Mouse (Mus musculus) intestine, embryonic 14.5 days (tissue): ENCODE data around the gene Ambra1. TPM values are rescaled to one million over a fixed set of nuclear protein-coding genes. Genes with fewer than 3 reads are reported as not detected.

ENCODE experiments used
- ATAC-seq: fragments of 200-750 bp; cut with Nextera tagmentation; replicated peaks from 2 replicates; pipeline ENCODE4 v1.8.0; 2017; ENCODE audit warnings: low read depth, moderate number of reproducible peaks, moderate TSS enrichment, moderate library complexity; ENCODE audit not compliant: low FRiP score, low TSS enrichment
- DNase-seq: peaks from one replicate; pipeline ENCODE4 v3.0.0-alpha.2; 2018; ENCODE audit warnings: low spot score
- H3K27ac ChIP-seq: fragments of 300-500 bp; sonication (generic); 2 replicates; pipeline ENCODE4 v1.5.1; 2014; ENCODE audit warnings: low read depth, mild to moderate bottlenecking, control low read depth
- H3K27me3 ChIP-seq: fragments of 300-500 bp; sonication (generic); replicated peaks from 2 replicates; pipeline ENCODE4 v1.6.1; 2014; ENCODE audit warnings: low read length, control low read depth; ENCODE audit not compliant: control insufficient read depth, insufficient read depth
- H3K36me3 ChIP-seq: fragments of 300-500 bp; sonication (generic); 2 replicates; pipeline ENCODE4 v1.6.1; 2014; ENCODE audit warnings: low read length, control low read depth; ENCODE audit not compliant: control insufficient read depth, insufficient read depth
- H3K4me1 ChIP-seq: fragments of 300-500 bp; sonication (generic); replicated peaks from 2 replicates; pipeline ENCODE4 v1.6.1; 2014; ENCODE audit warnings: low read length, control low read depth, mixed read lengths; ENCODE audit not compliant: control insufficient read depth, insufficient read depth
- H3K4me2 ChIP-seq: fragments of 300-500 bp; sonication (generic); 2 replicates; pipeline ENCODE4 v1.6.1; 2014; ENCODE audit warnings: low read length
- H3K4me3 ChIP-seq: fragments of 300-500 bp; sonication (generic); 2 replicates; pipeline ENCODE4 v1.5.1; 2014; ENCODE audit warnings: low read depth, low read length, control low read depth, mixed read lengths
- H3K9ac ChIP-seq: fragments of 300-500 bp; sonication (generic); 2 replicates; pipeline ENCODE4 v1.6.1; 2014; ENCODE audit warnings: mild to moderate bottlenecking, low read length
- H3K9me3 ChIP-seq: fragments of 300-500 bp; sonication (generic); 2 replicates; pipeline ENCODE4 v1.6.1; 2016; ENCODE audit warnings: low read length, control low read depth; ENCODE audit not compliant: control insufficient read depth
- WGBS: fragments of 180-500 bp; shearing (Covaris S2); extraction: QIAGEN DNeasy Blood & Tissue Kit; methylation state at CpG from one replicate; pipeline ENCODE4 v1.1.7; 2014; 5-methylcytosine and 5-hydroxymethylcytosine counted together
- polyA plus RNA-seq: library from polyadenylated mRNA; unstranded; fragments of >200 nt; fragmentation: Nextera tagmentation; extraction: Ambion mirVana; gene quantifications from 2 replicates; pipeline ENCODE4 v1.2.1, GENCODE M21; 2014

Gene Ambra1
- polyA plus RNA-seq, 1 experiment from 2014 or later = 15.7 TPM

DNA sequence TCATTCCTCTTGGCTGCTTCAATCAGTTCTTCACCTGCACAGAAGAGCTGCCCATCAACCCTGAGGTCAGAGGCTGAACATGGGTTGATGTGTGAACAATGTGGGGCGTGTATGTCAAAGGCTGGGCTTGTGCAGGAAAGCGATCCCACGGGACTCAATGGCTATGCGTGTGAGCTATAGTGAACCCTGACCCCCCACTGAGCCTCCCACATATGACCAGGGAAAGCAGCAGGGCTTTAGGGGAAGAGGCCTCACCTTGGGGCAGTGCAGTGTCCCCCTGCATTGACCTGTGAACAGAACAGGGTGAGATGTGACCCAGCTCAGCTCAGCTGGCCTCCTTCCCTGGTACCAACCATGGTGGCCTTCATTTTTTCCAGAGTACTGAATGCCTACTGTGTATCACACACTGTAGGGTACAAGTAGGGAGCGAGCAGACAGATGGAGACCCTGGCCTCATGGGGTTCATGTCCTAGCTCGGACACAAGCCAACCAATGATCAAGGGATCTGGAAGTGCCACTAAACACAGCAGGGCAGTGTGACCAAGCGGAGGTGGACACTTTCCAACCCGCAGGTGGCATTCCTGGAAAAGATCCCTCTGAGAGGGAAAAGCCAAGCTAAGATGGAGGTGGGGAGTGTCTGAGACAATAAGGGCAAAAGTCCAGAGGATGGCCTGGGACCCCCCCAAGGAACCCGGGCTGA, 205.0 kb downstream of the Ambra1 start:
- Histone ChIP-seq H3K27ac (no peak overlapping the region), H3K9ac (no peak overlapping the region), H3K4me2 (no peak overlapping the region), H3K9me3 (no peaks in the 10 kb centered on the region), H3K4me1 (peaks cover 17% of the 10 kb centered on the region), H3K4me3 (no peak overlapping the region), H3K36me3 (peaks cover 65% of the 10 kb centered on the region), H3K27me3 (no peaks in the 10 kb centered on the region)
- ATAC-seq = no peak
- 86% methylated on average over 9 of the region's 9 CpGs for WGBS
- DNase-seq = no peak

DNA sequence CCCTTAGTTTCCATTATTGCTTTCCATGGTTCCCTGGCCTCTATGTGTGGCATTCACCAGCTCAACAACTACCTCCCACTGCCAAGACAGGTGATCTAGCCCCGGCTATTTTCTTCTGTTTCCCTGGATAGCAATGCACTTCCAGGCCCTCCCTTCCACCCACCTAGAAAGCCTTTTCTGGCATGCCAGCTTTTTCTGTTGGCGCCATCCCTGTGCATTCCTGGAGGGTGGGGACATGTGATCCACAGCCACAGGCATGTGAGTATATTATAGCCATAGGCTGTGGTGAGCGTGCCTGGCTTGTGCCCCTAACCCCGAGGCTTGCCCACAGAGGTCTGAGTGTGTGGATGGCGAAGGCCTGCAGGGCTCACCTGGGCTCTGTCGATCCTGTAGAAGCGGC, 206.2 kb downstream of the Ambra1 start:
- H3K36me3 ChIP-seq = peaks cover 74% of the 10 kb centered on the region

DNA sequence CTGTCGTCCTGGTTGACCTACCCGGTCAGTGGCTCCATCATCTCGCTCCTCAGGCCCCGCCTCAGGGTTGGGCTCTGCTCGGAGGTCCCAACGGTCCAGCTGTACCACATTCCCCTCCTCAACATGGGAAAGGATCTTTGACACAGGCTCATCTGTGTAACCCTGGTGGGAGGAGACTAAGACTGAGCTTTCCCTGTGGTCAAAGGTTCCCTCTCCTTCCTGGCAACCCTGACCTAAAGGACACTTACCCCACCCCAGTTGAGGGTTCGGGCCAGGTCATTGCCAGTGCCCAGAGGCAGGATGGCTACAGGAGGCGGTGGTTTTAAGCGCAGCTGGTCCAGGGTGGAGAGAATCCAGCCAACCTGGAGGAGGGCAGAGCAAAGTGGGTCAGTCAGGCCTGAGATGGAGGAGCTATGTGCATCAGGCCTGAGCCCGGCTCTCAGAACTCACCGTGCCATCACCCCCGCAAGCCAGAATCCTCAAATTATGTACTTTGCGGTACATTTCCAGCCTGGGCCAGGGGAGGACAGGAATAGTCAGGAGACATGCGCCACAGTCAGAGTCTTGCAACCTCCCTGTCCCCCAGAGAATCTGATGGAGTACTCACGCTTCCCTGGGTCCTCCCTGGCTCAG, 209.5 kb downstream of the Ambra1 start:
- DNase-seq = no peak
- ATAC-seq = no peak
- Histone ChIP-seq H3K9ac (no peak overlapping the region), H3K4me1 (no peaks in the 10 kb centered on the region), H3K27me3 (no peaks in the 10 kb centered on the region), H3K4me2 (no peak overlapping the region), H3K36me3 (peaks cover 70% of the 10 kb centered on the region), H3K4me3 (no peak overlapping the region), H3K27ac (no peak overlapping the region), H3K9me3 (no peaks in the 10 kb centered on the region)
- WGBS = 83% methylated on average over 15 of the region's 15 CpGs

More for the DNA sequence above, 206.2 kb downstream of the Ambra1 start:
- 92% methylated on average over 7 of the region's 7 CpGs for WGBS
- no peak overlapping the region for H3K4me3 ChIP-seq
- no peaks in the 10 kb centered on the region for H3K9me3 ChIP-seq
- ATAC-seq (no peak), DNase-seq (no peak)
- H3K27me3 ChIP-seq = no peaks in the 10 kb centered on the region
- H3K4me1 ChIP-seq = peaks cover 17% of the 10 kb centered on the region
- H3K27ac ChIP-seq = no peak overlapping the region
- H3K9ac ChIP-seq = no peak overlapping the region
- H3K4me2 ChIP-seq = no peak overlapping the region

DNA sequence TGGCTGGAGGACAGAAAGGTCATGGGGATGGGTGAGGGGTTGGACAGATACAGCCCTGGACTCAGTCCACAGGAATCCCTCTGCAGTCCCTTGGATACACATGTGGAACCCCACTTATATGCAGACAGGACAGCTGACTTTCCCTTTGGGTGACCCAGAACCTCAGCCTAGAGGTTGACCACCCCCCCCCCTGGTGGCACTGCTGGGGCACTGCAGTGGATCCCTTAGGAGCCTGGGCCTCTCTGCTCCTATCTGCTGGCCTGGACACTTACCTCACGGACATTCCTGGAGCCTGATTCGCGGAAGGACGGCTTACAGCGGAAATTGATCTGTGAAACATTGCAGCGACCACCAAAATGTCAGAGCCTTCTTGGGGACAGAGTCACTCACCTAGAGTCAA, 212.4 kb downstream of the Ambra1 start:
- 65% methylated on average over 6 of the region's 6 CpGs for WGBS
- peaks cover 10% of the 10 kb centered on the region for H3K4me1 ChIP-seq
- no peaks in the 10 kb centered on the region for H3K27me3 ChIP-seq
- H3K4me2 ChIP-seq = no peak overlapping the region
- H3K27ac ChIP-seq = no peak overlapping the region
- DNase-seq (peak; percentile 52), ATAC-seq (no peak)
- no peak overlapping the region for H3K9ac ChIP-seq
- peaks cover 49% of the 10 kb centered on the region for H3K36me3 ChIP-seq
- H3K4me3 ChIP-seq = no peak overlapping the region
- no peaks in the 10 kb centered on the region for H3K9me3 ChIP-seq

DNA sequence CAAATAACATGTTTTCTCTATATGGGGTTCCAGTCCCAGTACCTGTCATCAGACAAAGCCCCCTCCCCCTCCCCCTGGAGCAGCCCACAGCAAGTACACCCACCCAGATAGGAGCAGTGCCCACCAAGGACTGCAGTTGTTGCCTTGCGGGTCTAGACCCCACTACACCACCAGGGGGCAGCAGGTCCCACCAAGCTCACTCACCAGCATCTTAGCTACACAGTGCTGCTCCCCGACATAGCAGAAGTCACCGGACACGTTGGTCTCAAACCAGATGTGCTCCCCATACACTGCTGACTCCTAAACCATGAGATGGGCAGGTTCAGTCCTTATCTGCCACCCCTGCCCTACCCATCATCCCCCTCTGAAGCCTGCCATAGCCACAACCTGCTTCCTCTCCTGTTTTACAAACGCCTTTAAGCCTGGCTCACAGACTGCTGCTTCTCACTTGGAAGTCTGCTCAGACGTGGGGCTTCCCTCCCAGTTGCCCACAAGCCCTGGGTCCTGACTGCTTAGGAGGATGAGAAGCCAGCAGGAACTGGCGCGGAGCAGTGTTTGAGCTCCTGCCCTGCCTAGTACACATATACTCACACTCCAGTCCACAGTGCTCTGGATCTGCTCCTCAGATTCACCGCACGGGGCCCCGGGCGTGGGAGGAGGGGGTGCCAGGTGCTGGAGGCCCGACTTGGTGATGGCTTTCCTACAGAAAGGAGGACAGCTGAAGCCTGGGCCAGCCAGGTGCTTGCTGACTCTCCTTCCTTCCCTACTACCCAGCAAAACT, 214.4 kb downstream of the Ambra1 start:
- DNase-seq = peak; percentile 93
- no peak overlapping the region for H3K4me3 ChIP-seq
- 0 out of 2 replicates have a peak overlapping the region, but pooled peaks have one; percentile 7 for H3K4me2 ChIP-seq
- H3K27me3 ChIP-seq = no peaks in the 10 kb centered on the region
- H3K9ac ChIP-seq = no peak overlapping the region
- H3K9me3 ChIP-seq = no peaks in the 10 kb centered on the region
- ATAC-seq = peak; percentile 51; the same call in 1 of the 2 replicates
- peaks cover 29% of the 10 kb centered on the region for H3K36me3 ChIP-seq
- 42% methylated on average over 13 of the region's 13 CpGs for WGBS
- H3K27ac ChIP-seq = no peak overlapping the region
- H3K4me1 ChIP-seq = peaks cover 24% of the 10 kb centered on the region

DNA sequence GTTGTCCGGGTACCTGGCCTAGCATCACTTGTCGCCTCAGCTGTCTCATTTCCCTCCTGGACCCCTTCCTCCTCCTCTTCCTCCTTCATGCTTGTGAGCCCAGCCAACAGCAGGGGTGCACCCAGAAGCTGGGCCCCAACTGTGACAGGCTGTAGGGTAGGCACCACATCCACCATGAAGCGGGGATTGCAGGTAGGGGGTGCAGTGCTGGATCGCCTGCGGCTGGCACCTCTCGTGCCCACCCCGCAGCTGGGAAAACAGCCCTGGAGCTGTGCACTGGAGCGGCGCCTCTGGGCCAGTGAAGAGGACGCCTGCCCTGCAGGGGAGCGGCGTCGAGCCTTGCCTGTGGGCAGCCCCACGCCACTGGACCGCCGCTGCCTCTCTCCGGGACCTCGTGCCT, 215.5 kb downstream of the Ambra1 start, which contains the start of gene Gm9821:
Gene Gm9821 (plus strand): TSS at position 221 of the 400 bp plus-strand sequence.
- ATAC-seq = no peak
- Histone ChIP-seq H3K4me3 (no peak within 1 kb of the TSS), H3K9me3 (no peaks in the 10 kb centered on the region), H3K27me3 (no peaks in the 10 kb centered on the region), H3K36me3 (peaks cover 18% of the 10 kb centered on the region), H3K27ac (no peak within 1 kb of the TSS), H3K4me2 (0 out of 2 replicates have a peak within 1 kb of the TSS, but pooled peaks have one; percentile 7), H3K9ac (no peak within 1 kb of the TSS), H3K4me1 (peaks cover 36% of the 10 kb centered on the region)
- WGBS = 90% methylated on average over 18 of the region's 18 CpGs
- DNase-seq = no peak

DNA sequence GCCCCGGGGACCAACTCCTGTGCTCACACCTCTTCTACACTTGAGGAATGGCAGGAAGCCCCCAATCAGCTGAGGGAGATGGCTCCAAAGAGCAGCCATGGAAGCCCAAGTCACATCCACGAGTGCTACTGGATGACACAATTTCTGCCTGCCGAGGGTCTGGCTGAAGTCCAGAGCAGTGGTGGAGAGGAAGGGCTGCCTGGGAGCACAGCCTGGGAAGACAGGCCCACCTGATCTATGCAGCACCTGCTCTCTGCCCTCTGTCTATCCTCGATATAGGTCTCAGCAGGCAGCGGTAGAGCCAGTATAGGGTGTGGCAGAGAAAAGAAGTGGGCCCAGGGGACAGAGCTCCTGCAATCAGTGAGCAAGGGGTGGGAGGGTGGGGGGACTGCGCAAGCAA, 216.9 kb downstream of the Ambra1 start:
- DNase-seq (no peak), ATAC-seq (no peak)
- H3K27ac ChIP-seq = no peak overlapping the region
- peaks cover 40% of the 10 kb centered on the region for H3K4me1 ChIP-seq
- no peaks in the 10 kb centered on the region for H3K9me3 ChIP-seq
- H3K4me3 ChIP-seq = no peak overlapping the region
- WGBS = 46% methylated on average over 6 of the region's 6 CpGs
- H3K27me3 ChIP-seq = no peaks in the 10 kb centered on the region
- no peak overlapping the region for H3K9ac ChIP-seq
- H3K4me2 ChIP-seq = no peak overlapping the region
- H3K36me3 ChIP-seq = peaks cover 13% of the 10 kb centered on the region; the same call in 1 of the 2 replicates

DNA sequence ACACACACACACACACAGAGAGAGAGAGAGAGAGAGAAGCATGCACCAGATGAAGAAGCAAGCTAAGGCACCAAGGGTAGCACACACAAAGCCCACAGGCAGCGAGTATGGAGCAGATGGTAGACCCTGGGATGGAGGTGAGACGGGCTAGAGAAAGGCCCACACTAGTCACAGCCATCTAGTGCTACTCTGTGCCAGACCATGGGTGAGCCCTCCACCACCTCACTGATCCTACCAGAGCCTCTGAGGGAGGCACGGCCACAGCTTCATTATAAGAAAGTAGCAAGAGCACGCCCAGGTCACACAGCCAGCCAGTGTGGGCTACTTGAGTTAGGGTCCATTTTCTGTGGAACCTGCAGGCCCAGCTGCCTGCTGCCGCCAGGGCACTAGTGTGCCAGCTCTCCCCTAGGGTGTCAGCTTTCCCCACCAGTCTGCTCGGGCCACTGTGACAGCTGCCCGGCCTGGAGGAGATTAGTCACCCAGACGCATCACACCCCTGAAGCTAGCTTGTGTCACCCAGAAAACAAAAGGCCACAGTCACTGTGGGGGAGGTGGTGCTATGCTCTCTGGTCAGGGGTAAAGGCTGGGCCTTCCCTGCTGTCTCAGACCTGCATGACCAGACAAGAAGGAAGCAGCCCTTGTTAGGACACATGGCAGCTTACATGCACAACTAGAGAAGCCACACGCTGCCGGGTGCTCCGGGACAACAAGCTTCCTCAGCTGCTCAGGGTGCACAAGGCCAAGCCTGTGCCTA, 217.6 kb downstream of the Ambra1 start:
- no peaks in the 10 kb centered on the region for H3K9me3 ChIP-seq
- H3K27me3 ChIP-seq = no peaks in the 10 kb centered on the region
- WGBS = 56% methylated on average over 11 of the region's 11 CpGs
- H3K36me3 ChIP-seq = peaks cover 9% of the 10 kb centered on the region; the same call in 1 of the 2 replicates
- no peak overlapping the region for H3K27ac ChIP-seq
- DNase-seq = no peak
- H3K9ac ChIP-seq = no peak overlapping the region
- peaks cover 40% of the 10 kb centered on the region for H3K4me1 ChIP-seq
- no peak for ATAC-seq
- no peak overlapping the region for H3K4me2 ChIP-seq
- no peak overlapping the region for H3K4me3 ChIP-seq
